Mouse (Mus musculus): ENCODE results near the gene Gm11114.

The Gm11114 gene

DNA sequence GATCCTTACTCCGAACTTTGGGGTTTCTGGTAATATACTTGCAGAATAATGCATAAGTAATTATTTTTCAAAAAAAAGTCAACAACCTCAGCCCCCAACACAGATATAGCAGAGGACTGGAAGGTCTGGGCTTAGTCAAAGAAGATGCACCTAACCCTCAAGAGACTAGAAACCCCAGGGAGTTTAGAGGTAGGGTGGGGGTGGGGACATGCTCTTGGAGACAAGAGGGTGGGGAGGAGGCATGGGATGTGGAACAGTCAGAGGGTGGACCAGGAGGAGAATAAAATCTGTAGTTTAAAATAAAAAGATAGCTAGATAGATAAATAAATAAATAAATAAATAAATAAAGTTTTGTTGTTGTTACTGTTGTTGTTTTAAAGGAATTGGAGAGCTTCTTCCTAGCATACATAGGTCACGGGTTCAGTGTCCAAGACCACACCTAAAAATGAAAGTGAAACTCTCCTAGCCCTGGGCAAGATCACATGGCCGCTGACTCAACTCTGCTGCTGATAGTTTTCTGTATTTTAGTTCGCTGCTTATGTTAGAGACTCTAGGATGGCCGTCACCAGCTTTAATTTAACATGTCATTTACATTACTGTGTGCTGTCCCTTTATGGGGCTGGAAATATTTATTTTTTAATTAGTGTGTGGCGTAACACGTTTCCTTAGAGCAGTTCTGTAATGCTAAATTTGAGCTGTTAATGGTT is 44.7 kb downstream of the Gm11114 start:
- DNase-seq (ENCODE audit: low spot score), result no peak
